Mouse (Mus musculus) T-helper 1 cell (primary cell): ENCODE data around the gene Cox17.
"Not testable (repeated sequence)": the region's sequence is repeated elsewhere in the genome, so short reads cannot be mapped to it uniquely, and the experiment has no call there.

Experiments used
- in situ Hi-C: fragments of 300-600 bp; cut with MboI, MseI; formaldehyde crosslinking; loops from one replicate; pipeline ENCODE4 v1.15.1; 2025; ENCODE audit warnings: high pct_unique_total_duplicates

Gene Cox17

GRCm38 (mm10) chr16:38346529-38347325 is at the start of gene Cox17, which contains the start of gene Gm21987:
Gene Cox17, plus strand, starts transcription at chr16:38346991.
Gene Gm21987, plus strand, starts transcription at chr16:38347040.
- in situ Hi-C loops: loop anchor here (5.0 kb wide), 1 partner anchor 136 kb away; no protein-coding TSS in a partner anchor

- in situ Hi-C loops: no loop called here
These were observed 48.4 kb upstream of the Cox17 start for GRCm38 (mm10) chr16:38298410-38298809.

- in situ Hi-C loops: loop anchor here (10.0 kb wide), 1 partner anchor 308 kb away; no protein-coding TSS in a partner anchor
These were observed 44.4 kb upstream of the Cox17 start for GRCm38 (mm10) chr16:38302367-38302766.

- in situ Hi-C loops: loop anchor here (10.0 kb wide), 1 partner anchor 310 kb away; no protein-coding TSS in a partner anchor
These were observed 42.2 kb upstream of the Cox17 start for GRCm38 (mm10) chr16:38304460-38305194.

- in situ Hi-C loops: loop anchor here (10.0 kb wide), 1 partner anchor 312 kb away; no protein-coding TSS in a partner anchor
These were observed 40.1 kb upstream of the Cox17 start for GRCm38 (mm10) chr16:38306571-38307220.

- in situ Hi-C loops: loop anchor here (10.0 kb wide), 1 partner anchor 312 kb away; no protein-coding TSS in a partner anchor
These were observed 39.6 kb upstream of the Cox17 start for GRCm38 (mm10) chr16:38307221-38307605.

- in situ Hi-C loops: loop anchor here (10.0 kb wide), 1 partner anchor 313 kb away; no protein-coding TSS in a partner anchor
These were observed 39.1 kb upstream of the Cox17 start for GRCm38 (mm10) chr16:38307651-38308050.

- in situ Hi-C loops: loop anchor here (10.0 kb wide), 1 partner anchor 313 kb away; no protein-coding TSS in a partner anchor
These were observed 38.6 kb upstream of the Cox17 start for GRCm38 (mm10) chr16:38308195-38308594.

GRCm38 (mm10) chr16:38318492-38318891 is 28.3 kb upstream of the Cox17 start:
- in situ Hi-C loops: no loop called here

GRCm38 (mm10) chr16:38319087-38319486 is 27.7 kb upstream of the Cox17 start:
- in situ Hi-C loops: no loop called here

- in situ Hi-C loops: no loop called here
These were observed 25.3 kb upstream of the Cox17 start for GRCm38 (mm10) chr16:38321452-38321935.

GRCm38 (mm10) chr16:38324311-38324710 is 22.5 kb upstream of the Cox17 start:
- in situ Hi-C loops: no loop called here

GRCm38 (mm10) chr16:38326778-38327397 is 19.9 kb upstream of the Cox17 start:
- in situ Hi-C loops: no loop called here

- in situ Hi-C loops: no loop called here
These were observed 17.5 kb upstream of the Cox17 start for GRCm38 (mm10) chr16:38329340-38329739.

GRCm38 (mm10) chr16:38334431-38334830 is 12.4 kb upstream of the Cox17 start:
- in situ Hi-C loops: no loop called here

- in situ Hi-C loops: not testable (repeated sequence)
These were observed 8.7 kb upstream of the Cox17 start for GRCm38 (mm10) chr16:38338077-38338476.

GRCm38 (mm10) chr16:38341396-38342324 is 5.1 kb upstream of the Cox17 start, which contains the start of gene Maats1:
Gene Maats1, minus strand, starts transcription at chr16:38342143.
- in situ Hi-C loops: no loop called here

- in situ Hi-C loops: loop anchor here (5.0 kb wide), 1 partner anchor 137 kb away; no protein-coding TSS in a partner anchor
These were observed 1.7 kb upstream of the Cox17 start for GRCm38 (mm10) chr16:38344941-38345725.

- in situ Hi-C loops: loop anchor here (5.0 kb wide), 1 partner anchor 135 kb away; no protein-coding TSS in a partner anchor
These were observed 797 bp downstream of the Cox17 start for GRCm38 (mm10) chr16:38347588-38347987.
